Mouse (Mus musculus): ENCODE results near the gene Ddost. TPM values are rescaled to one million over a fixed set of nuclear protein-coding genes. Genes with fewer than 3 reads are reported as not detected.

The Ddost gene
- polyA plus RNA-seq, 1 experiment, result 244 TPM

DNA sequence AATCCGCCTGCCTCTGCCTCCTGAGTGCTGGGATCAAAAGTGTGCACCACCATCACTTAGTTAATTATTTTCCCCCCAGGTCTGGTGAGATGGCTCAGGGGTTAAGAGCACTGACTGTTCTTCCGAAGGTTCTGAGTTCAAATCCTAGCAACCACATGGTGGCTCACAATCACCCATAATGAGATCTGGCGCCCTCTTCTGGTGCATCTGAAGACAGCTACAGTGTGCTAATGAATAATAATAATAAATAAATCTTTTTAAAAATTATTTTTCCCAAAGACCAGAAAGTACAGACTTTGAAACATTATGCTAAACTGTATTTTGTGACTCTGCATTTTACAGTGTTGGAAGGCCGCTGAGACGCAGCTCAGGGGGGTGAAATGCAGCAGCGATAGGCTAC is 31.1 kb downstream of the Ddost start:
- 87% methylated on average over 6 of the region's 6 CpGs for WGBS
- no peaks in the 10 kb centered on the region for H3K27me3 ChIP-seq (ENCODE audit: control insufficient read depth, insufficient read depth, low read length)
- no peak overlapping the region for H3K4me3 ChIP-seq (ENCODE audit: low read depth, low read length)
- TF ChIP-seq CTCF (IDR thresholded peaks at IDR 0.05; ENCODE audit: extremely low read depth, insufficient read length, insufficient replicate concordance, low read depth, low read length) (peak; percentile 12; the same call in 1 of the 2 replicates), POLR2A (IDR thresholded peaks at IDR 0.05; ENCODE audit: low read depth, low read length) (no peak)
- H3K27ac ChIP-seq (ENCODE audit: insufficient read depth, low read depth, low read length), result no peak overlapping the region
- peaks cover 12% of the 10 kb centered on the region for H3K4me1 ChIP-seq (ENCODE audit: control insufficient read depth, insufficient read depth, insufficient read length, low read length)
- peaks cover 7% of the 10 kb centered on the region for H3K36me3 ChIP-seq (ENCODE audit: control insufficient read depth, insufficient read depth, low read length)

DNA sequence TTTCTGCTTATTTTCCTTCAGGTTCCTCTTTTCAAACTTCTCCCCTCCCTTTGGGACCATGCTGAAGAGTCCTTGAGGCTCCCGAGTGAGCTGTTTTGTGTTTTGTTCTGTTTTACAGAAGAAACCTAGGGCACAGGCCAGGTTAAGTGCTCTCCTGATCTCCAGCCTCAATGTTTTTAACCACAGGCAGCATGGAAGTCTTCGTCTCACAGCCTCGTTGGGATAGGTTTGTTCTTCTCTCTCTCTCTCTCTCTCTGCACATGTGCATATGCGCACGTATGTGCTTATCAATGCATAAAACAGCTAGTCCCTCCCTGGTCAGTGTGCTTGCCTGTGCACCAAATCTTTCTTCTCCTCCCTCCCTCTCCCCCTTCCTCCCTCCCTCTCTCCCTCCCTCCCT is 32.3 kb downstream of the Ddost start:
- Histone ChIP-seq H3K4me3 (ENCODE audit: low read depth, low read length) (no peak overlapping the region), H3K27me3 (ENCODE audit: control insufficient read depth, insufficient read depth, low read length) (no peaks in the 10 kb centered on the region), H3K36me3 (ENCODE audit: control insufficient read depth, insufficient read depth, low read length) (peaks cover 13% of the 10 kb centered on the region), H3K27ac (ENCODE audit: insufficient read depth, low read depth, low read length) (no peak overlapping the region), H3K4me1 (ENCODE audit: control insufficient read depth, insufficient read depth, insufficient read length, low read length) (peaks cover 12% of the 10 kb centered on the region)
- TF ChIP-seq CTCF (IDR thresholded peaks at IDR 0.05; ENCODE audit: extremely low read depth, insufficient read length, insufficient replicate concordance, low read depth, low read length) (no peak), POLR2A (IDR thresholded peaks at IDR 0.05; ENCODE audit: low read depth, low read length) (no peak)
- 73% methylated on average over 5 of the region's 5 CpGs for WGBS

DNA sequence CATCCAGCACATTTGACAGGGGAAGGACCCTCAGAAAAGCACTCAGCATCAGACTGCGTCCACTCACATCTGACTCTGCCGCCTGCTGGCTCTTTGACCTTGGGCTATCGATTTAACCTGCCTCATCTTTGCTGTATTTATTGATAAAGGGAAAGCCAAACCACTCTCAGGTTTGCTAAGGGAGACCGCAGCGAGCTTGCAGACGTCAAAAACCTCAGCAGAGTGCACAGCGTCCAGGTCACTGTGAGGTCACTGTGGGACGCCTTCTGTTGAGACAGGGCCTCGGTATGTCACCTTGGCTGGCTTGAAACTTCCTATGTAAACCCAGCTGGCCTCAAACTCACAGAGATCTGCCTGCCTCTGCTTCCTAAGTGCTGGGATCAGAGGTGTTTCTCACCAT is 32.8 kb downstream of the Ddost start:
- Histone ChIP-seq H3K27ac (ENCODE audit: insufficient read depth, low read depth, low read length) (no peak overlapping the region), H3K36me3 (ENCODE audit: control insufficient read depth, insufficient read depth, low read length) (peaks cover 13% of the 10 kb centered on the region), H3K27me3 (ENCODE audit: control insufficient read depth, insufficient read depth, low read length) (no peaks in the 10 kb centered on the region), H3K4me3 (ENCODE audit: low read depth, low read length) (no peak overlapping the region), H3K4me1 (ENCODE audit: control insufficient read depth, insufficient read depth, insufficient read length, low read length) (peaks cover 13% of the 10 kb centered on the region)
- TF ChIP-seq CTCF (IDR thresholded peaks at IDR 0.05; ENCODE audit: extremely low read depth, insufficient read length, insufficient replicate concordance, low read depth, low read length), result no peak
- no peak for TF ChIP-seq POLR2A (IDR thresholded peaks at IDR 0.05; ENCODE audit: low read depth, low read length)
- 76% methylated on average over 9 of the region's 9 CpGs for WGBS

DNA sequence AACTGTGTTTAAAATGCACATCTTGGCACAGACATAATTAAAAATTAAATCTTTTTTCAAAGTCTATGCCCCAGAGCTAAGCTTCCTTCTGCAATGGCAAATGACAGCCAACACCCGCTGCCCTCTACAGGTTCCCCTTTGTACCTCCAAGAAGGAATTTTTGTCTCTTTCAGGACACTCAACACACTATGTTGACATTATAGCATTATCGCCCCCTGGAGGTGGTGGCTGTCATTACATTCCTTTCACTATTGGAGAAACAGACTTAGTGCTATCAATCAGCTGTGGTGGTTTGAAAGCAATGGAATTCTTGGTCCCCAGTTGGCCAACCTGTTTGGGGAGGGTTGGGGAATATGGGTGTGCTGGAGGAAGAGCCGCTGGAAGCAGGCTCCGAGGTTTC is 35.4 kb downstream of the Ddost start:
- no peak for TF ChIP-seq POLR2A (IDR thresholded peaks at IDR 0.05; ENCODE audit: low read depth, low read length)
- peak; percentile 52; the same call in 1 of the 2 replicates for TF ChIP-seq CTCF (IDR thresholded peaks at IDR 0.05; ENCODE audit: extremely low read depth, insufficient read length, insufficient replicate concordance, low read depth, low read length)
- WGBS, result 39% methylated on average over 4 of the region's 4 CpGs

DNA sequence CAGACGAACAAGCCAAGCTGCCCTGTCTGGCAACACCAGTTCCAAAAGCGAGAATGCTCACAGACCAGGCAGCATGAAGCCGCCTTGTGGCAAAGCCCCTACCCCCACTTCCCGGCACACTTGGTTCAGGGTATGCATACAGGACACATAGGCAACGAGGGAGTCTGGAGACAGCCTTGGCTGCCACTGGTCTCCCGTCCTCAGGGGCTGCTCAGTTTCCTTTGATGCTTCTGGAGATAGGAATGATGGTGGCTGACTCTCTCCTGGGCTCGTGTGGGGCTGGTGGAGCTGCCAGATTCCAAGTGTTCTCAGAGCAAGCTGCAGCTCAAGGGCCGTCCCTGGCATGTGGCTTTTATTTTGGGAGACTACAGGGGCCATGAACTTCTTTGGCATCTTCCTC is 36.9 kb downstream of the Ddost start:
- H3K27ac ChIP-seq (ENCODE audit: insufficient read depth, low read depth, low read length), result no peak overlapping the region

More for the DNA sequence above, 35.4 kb downstream of the Ddost start:
- H3K27me3 ChIP-seq (ENCODE audit: control insufficient read depth, insufficient read depth, low read length), result no peaks in the 10 kb centered on the region
- H3K36me3 ChIP-seq (ENCODE audit: control insufficient read depth, insufficient read depth, low read length), result peaks cover 15% of the 10 kb centered on the region
- peaks cover 22% of the 10 kb centered on the region; the same call in 1 of the 2 replicates for H3K4me1 ChIP-seq (ENCODE audit: control insufficient read depth, insufficient read depth, insufficient read length, low read length)
- H3K4me3 ChIP-seq (ENCODE audit: low read depth, low read length), result no peak overlapping the region
- H3K27ac ChIP-seq (ENCODE audit: insufficient read depth, low read depth, low read length), result no peak overlapping the region

DNA sequence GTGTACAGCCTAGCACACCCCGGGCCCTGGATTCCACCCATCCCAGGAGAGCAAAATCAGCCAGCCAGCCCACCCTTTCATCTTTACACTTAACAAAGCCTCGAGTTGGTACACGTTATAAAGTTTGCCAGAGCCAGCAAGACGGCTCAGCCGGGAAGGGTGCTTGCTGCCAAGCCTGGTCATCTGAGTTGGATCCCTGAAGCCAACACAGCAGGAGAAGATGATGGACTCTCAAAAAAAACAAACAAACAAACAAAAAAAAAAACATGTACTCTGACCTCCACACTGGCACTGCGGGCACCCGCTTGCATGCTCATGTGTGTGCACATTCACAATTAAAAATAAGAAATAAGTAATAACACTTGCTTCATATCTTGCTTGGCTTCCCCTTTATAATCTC is 37.5 kb downstream of the Ddost start:
- 71% methylated on average over 7 of the region's 7 CpGs for WGBS
- Histone ChIP-seq H3K36me3 (ENCODE audit: control insufficient read depth, insufficient read depth, low read length) (peaks cover 22% of the 10 kb centered on the region), H3K27ac (ENCODE audit: insufficient read depth, low read depth, low read length) (peak overlapping the region; percentile 93; the same call in 1 of the 2 replicates), H3K4me3 (ENCODE audit: low read depth, low read length) (no peak overlapping the region), H3K4me1 (ENCODE audit: control insufficient read depth, insufficient read depth, insufficient read length, low read length) (peaks cover 28% of the 10 kb centered on the region), H3K27me3 (ENCODE audit: control insufficient read depth, insufficient read depth, low read length) (no peaks in the 10 kb centered on the region)
- TF ChIP-seq POLR2A (IDR thresholded peaks at IDR 0.05; ENCODE audit: low read depth, low read length) (no peak), CTCF (IDR thresholded peaks at IDR 0.05; ENCODE audit: extremely low read depth, insufficient read length, insufficient replicate concordance, low read depth, low read length) (no peak)

More for the DNA sequence above, 36.9 kb downstream of the Ddost start:
- H3K4me1 ChIP-seq (ENCODE audit: control insufficient read depth, insufficient read depth, insufficient read length, low read length), result peaks cover 28% of the 10 kb centered on the region
- TF ChIP-seq POLR2A (IDR thresholded peaks at IDR 0.05; ENCODE audit: low read depth, low read length) (no peak), CTCF (IDR thresholded peaks at IDR 0.05; ENCODE audit: extremely low read depth, insufficient read length, insufficient replicate concordance, low read depth, low read length) (no peak)
- WGBS, result 86% methylated on average over 8 of the region's 8 CpGs
- peaks cover 19% of the 10 kb centered on the region for H3K36me3 ChIP-seq (ENCODE audit: control insufficient read depth, insufficient read depth, low read length)
- no peaks in the 10 kb centered on the region for H3K27me3 ChIP-seq (ENCODE audit: control insufficient read depth, insufficient read depth, low read length)
- H3K4me3 ChIP-seq (ENCODE audit: low read depth, low read length), result no peak overlapping the region

DNA sequence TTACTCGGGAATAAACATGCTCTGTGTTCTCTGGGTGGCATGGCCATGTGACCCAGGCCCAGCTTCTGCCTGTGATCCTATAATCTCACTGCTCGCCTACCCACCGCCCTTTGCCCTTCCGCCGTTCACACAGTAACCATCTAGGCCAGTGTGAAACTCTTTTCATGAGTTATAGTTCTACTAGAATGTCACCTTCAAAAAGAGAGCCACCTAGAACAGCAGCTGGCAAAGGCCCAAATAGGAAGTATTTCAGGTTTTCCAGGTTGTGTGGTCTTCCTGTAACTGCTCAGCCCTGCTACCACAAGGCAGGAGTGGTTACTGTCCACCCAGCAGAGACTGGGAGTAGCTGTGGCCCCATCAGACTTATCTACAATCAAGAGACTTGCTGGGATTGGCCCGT is 38.2 kb downstream of the Ddost start:
- 30% methylated on average over 6 of the region's 6 CpGs for WGBS
- H3K4me1 ChIP-seq (ENCODE audit: control insufficient read depth, insufficient read depth, insufficient read length, low read length), result peaks cover 28% of the 10 kb centered on the region
- H3K27ac ChIP-seq (ENCODE audit: insufficient read depth, low read depth, low read length), result peak overlapping the region; percentile 93
- no peak overlapping the region for H3K4me3 ChIP-seq (ENCODE audit: low read depth, low read length)
- no peak for TF ChIP-seq CTCF (IDR thresholded peaks at IDR 0.05; ENCODE audit: extremely low read depth, insufficient read length, insufficient replicate concordance, low read depth, low read length)
- no peak for TF ChIP-seq POLR2A (IDR thresholded peaks at IDR 0.05; ENCODE audit: low read depth, low read length)
- no peaks in the 10 kb centered on the region for H3K27me3 ChIP-seq (ENCODE audit: control insufficient read depth, insufficient read depth, low read length)
- peaks cover 29% of the 10 kb centered on the region for H3K36me3 ChIP-seq (ENCODE audit: control insufficient read depth, insufficient read depth, low read length)

Measured in small intestine, adult 2 months (tissue).